Mouse (Mus musculus): Measurements from ENCODE around the gene Zfp637. TPM values are rescaled to one million over a fixed set of nuclear protein-coding genes. Genes with fewer than 3 reads are reported as not detected.
"Not testable (repeated sequence)": the region's sequence is repeated elsewhere in the genome, so short reads cannot be mapped to it uniquely, and the experiment has no call there.

Zfp637 gene
- polyA plus RNA-seq, 1 experiment = 84.4 TPM

GRCm38 (mm10) chr6:117868187-117868586 is 27.2 kb downstream of the Zfp637 start:
- TF ChIP-seq POLR2A (IDR thresholded peaks at IDR 0.05; ENCODE audit: borderline replicate concordance, extremely low read depth, insufficient read depth, insufficient read length, poor library complexity, severe bottlenecking) (no peak), CTCF (IDR thresholded peaks at IDR 0.05; ENCODE audit: borderline replicate concordance, extremely low read depth, insufficient read depth, insufficient read length) (no peak)
- DNase-seq (ENCODE audit: low read depth) = no peak

- no peak for DNase-seq (ENCODE audit: low read depth)
- no peak for TF ChIP-seq POLR2A (IDR thresholded peaks at IDR 0.05; ENCODE audit: borderline replicate concordance, extremely low read depth, insufficient read depth, insufficient read length, poor library complexity, severe bottlenecking)
- no peak for TF ChIP-seq CTCF (IDR thresholded peaks at IDR 0.05; ENCODE audit: borderline replicate concordance, extremely low read depth, insufficient read depth, insufficient read length)
Observed at GRCm38 (mm10) chr6:117871034-117871433, 30.1 kb downstream of the Zfp637 start.

DNA sequence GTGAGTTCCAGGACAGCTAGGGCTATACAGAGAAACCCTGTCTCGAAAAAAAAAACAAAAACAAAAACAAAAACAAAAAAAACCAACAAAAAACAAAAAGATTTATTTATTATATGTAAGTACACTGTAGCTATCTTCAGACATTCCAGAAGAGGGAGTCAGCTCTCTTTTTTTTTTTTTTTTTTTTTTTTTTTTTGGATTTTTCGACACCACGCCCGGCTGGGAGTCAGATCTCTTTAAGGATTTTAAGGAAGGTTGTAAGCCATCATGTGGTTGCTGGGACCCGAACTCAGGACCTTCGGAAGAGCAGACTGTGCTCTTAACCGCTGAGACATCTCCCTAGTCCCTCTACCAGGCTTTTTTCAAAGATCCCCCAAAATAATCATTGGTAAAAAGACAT is 32.5 kb downstream of the Zfp637 start:
- not testable (repeated sequence) for DNase-seq (ENCODE audit: low read depth)

DNA sequence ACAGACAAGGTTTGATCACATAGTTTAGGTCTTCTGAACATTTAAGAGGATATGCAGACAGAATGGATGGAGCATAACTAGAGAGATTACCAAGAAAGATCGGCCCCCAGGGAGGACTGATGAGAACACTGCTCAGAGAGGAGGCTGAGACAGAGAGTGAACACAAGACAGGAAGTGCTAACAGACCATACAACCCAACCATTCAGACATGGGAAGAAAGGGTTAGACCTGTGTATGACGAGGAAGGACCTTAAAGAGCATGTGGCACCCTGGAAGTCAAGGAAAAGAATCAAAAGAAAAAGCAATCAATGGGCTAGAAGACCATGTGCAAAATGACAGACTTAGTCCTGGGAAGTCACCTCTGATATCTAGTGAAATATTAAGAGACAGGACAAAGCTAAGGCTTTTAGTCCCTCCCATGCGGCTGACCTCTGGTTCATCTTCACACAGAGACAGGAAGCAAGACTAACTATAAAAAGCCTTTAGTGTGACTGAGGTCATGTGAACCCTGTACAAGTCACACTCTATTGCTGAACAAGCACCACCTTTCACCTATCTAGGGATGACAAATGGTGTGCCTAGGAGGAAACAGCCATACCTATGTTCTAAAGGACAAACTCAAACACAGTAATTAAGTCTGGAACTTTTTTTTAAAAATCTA is 33.8 kb downstream of the Zfp637 start:
- TF ChIP-seq CTCF (IDR thresholded peaks at IDR 0.05; ENCODE audit: borderline replicate concordance, extremely low read depth, insufficient read depth, insufficient read length) = no peak
- no peak for TF ChIP-seq POLR2A (IDR thresholded peaks at IDR 0.05; ENCODE audit: borderline replicate concordance, extremely low read depth, insufficient read depth, insufficient read length, poor library complexity, severe bottlenecking)
- no peak for DNase-seq (ENCODE audit: low read depth)

- peak; percentile 97 for DNase-seq (ENCODE audit: low read depth)
- TF ChIP-seq CTCF (IDR thresholded peaks at IDR 0.05; ENCODE audit: borderline replicate concordance, extremely low read depth, insufficient read depth, insufficient read length) (no peak), POLR2A (IDR thresholded peaks at IDR 0.05; ENCODE audit: borderline replicate concordance, extremely low read depth, insufficient read depth, insufficient read length, poor library complexity, severe bottlenecking) (no peak)
Observed at GRCm38 (mm10) chr6:117878700-117879407, 37.9 kb downstream of the Zfp637 start.

DNA sequence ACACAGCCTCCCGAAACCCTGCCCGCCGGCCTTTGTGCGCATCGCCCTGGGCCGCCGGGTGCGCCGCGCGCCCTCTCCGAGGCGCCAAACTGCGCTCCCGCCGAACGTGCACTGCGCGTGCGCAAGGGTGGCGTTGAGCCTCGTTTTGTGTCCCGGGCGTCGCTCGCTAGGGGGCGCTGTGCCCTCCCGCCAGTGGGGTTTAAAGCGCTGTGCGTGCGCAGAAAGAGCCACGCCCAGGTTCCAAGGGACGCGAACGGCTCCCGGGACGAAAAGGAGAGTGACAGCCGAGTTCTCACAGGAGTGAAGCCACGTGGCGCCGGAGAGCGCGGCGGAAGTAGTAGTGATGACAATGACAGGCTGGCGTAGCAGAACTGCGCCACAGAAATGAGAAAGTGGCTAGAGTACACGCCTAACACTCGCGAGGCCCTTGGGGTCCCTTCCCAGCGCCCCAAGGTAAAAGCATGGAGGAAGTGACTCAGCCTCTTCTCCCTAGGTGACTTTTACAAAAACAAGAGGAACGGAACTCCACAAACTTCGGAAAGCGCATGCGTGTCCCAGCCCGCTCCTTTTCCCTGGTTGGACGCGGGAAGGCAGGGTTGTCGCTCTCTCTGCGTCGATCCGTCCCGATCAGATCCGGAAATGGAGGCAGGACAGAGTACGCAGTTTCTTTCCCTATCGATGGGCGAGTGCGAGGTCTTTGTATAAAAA is 38.6 kb downstream of the Zfp637 start:
- TF ChIP-seq POLR2A (IDR thresholded peaks at IDR 0.05; ENCODE audit: borderline replicate concordance, extremely low read depth, insufficient read depth, insufficient read length, poor library complexity, severe bottlenecking) = peak; percentile 99
- peak; percentile 100 for TF ChIP-seq CTCF (IDR thresholded peaks at IDR 0.05; ENCODE audit: borderline replicate concordance, extremely low read depth, insufficient read depth, insufficient read length)
- DNase-seq (ENCODE audit: low read depth) = peak; percentile 99

GRCm38 (mm10) chr6:117880394-117880838 is 39.4 kb downstream of the Zfp637 start:
- no peak for DNase-seq (ENCODE audit: low read depth)
- TF ChIP-seq POLR2A (IDR thresholded peaks at IDR 0.05; ENCODE audit: borderline replicate concordance, extremely low read depth, insufficient read depth, insufficient read length, poor library complexity, severe bottlenecking) (no peak), CTCF (IDR thresholded peaks at IDR 0.05; ENCODE audit: borderline replicate concordance, extremely low read depth, insufficient read depth, insufficient read length) (no peak)

DNA sequence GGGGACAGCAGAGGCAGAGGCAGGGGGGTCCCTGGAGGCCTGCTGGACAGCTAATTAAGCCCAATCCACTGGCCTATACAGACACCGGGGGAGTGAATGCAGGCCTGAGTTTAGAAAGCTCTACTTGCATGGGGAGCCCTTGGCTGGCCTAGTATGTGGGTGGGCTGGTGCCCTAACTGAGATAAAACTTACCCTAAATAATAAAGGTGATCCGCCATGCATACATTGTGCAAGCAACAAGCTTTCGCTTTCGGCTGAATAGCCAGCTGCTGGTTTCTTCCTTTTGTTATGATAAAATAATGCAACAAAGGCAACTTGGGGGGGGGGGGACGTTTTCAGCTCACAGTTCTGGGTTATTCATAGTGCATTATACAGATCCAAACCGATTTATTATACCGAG is 40.2 kb downstream of the Zfp637 start:
- TF ChIP-seq POLR2A (IDR thresholded peaks at IDR 0.05; ENCODE audit: borderline replicate concordance, extremely low read depth, insufficient read depth, insufficient read length, poor library complexity, severe bottlenecking) (no peak), CTCF (IDR thresholded peaks at IDR 0.05; ENCODE audit: borderline replicate concordance, extremely low read depth, insufficient read depth, insufficient read length) (no peak)
- no peak for DNase-seq (ENCODE audit: low read depth)

DNA sequence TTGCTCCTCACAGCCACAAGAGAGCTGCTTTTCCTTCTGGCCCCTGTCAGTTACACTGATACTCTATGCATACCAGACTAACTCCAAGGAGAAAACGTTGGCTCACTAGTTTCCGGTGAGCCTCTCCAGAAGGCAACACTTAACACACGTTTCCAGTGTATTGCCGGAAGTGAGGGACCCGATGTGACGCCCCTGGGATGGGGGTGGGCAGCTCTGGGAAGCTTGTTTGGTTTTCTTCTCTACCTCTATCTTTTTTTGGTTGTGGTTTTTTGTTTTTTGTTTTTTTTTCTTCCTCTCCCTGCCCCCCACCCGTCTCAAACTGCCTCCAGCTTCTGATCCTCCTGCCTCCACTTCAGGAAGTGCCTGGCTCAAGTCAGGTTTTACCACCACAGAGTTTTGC is 41.0 kb downstream of the Zfp637 start:
- no peak for DNase-seq (ENCODE audit: low read depth)

DNA sequence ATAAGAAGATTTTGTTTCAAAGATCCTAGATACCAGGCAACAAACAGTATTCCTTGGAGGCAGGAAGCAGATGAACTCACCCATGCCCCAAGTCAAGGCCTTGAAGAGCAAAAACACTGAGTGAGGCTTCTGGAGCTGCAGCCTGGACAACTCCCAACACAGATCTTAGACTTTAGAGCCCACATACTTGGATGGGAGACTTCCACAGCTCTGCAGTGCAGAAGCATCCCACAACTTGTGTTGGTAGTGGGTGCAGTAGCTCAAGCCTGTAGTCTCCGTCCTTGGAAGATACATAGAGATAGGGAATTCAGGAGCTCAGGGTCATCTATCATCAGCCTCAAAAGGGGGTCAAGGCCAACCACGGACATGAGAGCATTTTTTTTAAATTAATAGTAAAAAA is 45.0 kb downstream of the Zfp637 start:
- no peak for TF ChIP-seq CTCF (IDR thresholded peaks at IDR 0.05; ENCODE audit: borderline replicate concordance, extremely low read depth, insufficient read depth, insufficient read length)
- no peak for TF ChIP-seq POLR2A (IDR thresholded peaks at IDR 0.05; ENCODE audit: borderline replicate concordance, extremely low read depth, insufficient read depth, insufficient read length, poor library complexity, severe bottlenecking)
- no peak for DNase-seq (ENCODE audit: low read depth)

More for the DNA sequence above, 41.0 kb downstream of the Zfp637 start:
- TF ChIP-seq POLR2A (IDR thresholded peaks at IDR 0.05; ENCODE audit: borderline replicate concordance, extremely low read depth, insufficient read depth, insufficient read length, poor library complexity, severe bottlenecking) (no peak), CTCF (IDR thresholded peaks at IDR 0.05; ENCODE audit: borderline replicate concordance, extremely low read depth, insufficient read depth, insufficient read length) (no peak)

DNA sequence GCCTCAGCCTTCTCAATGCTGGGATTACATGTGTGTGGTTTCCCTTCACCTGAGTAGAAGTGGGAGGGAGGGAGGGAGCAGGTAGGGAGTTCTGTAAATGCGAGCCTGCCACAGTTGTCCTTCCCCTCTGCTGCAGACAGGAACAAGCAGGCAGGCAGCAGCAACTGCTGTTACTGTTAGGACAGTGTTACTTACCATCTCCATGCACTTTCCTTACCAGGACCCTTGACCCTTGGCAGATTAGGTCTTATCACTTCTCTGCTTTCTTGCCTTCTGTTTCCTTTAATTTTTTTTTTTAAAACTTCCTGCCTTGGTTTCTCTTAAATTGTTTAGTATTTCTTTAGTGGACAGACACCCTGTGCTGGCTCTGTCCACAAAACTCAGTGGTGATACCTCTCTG is 47.1 kb downstream of the Zfp637 start:
- TF ChIP-seq POLR2A (IDR thresholded peaks at IDR 0.05; ENCODE audit: borderline replicate concordance, extremely low read depth, insufficient read depth, insufficient read length, poor library complexity, severe bottlenecking) = no peak
- no peak for TF ChIP-seq CTCF (IDR thresholded peaks at IDR 0.05; ENCODE audit: borderline replicate concordance, extremely low read depth, insufficient read depth, insufficient read length)
- no peak for DNase-seq (ENCODE audit: low read depth)
